Mouse (Mus musculus) bone marrow, adult 2 months (tissue): ENCODE measurements around the gene Pdzd7.

Experiments
- CTCF ChIP-seq: fragments of 200-500 bp; IDR thresholded peaks from 2 replicates; pipeline ENCODE4 v1.5.1; 2011; ENCODE audit warnings: low read length, control low read depth; ENCODE audit not compliant: control insufficient read depth, insufficient read depth
- POLR2A ChIP-seq: fragments of 200-500 bp; IDR thresholded peaks from 2 replicates; pipeline ENCODE4 v1.6.1; 2011; ENCODE audit warnings: low read depth, mild to moderate bottlenecking, control low read depth, low read length, borderline replicate concordance; ENCODE audit not compliant: control insufficient read depth

DNA sequence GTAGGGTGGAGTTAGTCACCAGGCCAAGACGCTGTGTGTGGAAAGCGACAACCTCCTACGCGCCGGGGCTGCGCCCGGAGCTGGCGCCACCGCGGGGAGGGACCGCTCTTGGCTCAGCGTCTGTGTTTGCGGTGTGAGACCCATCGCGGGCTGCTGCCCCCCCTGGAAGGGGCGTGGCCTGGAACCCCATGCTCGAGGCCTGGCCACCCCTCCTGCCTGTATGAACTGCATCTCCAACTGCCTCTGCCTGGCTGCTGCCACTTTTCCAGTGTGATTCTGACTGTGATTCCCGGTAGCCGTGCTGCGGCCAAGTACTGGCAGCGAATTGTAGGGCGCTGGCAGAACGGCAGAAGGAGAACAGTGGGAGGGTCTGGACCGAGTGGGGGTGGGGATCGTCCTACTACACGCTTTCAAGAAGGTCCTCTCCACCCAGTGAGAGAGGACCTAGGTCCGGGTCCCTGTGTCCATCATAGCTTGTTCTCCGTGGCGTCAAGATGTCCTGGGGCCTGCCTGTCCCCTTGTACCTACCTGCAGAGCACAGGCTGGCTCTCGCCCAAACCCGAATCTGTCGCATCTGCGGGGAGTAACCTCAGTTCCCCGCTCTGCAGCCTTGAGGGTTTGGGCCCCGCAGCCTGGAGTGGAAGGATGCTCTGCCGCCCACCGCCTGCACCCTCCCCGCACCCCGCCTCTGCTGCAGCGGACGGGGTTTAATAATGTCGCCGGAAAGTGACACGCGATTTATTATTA lies 34.4 kb upstream of the Pdzd7 start:
- TF ChIP-seq CTCF (no peak), POLR2A (no peak)
